Mouse (Mus musculus) spleen, adult 2 months (tissue): ENCODE data around the gene Nfkbiz. TPM values are rescaled to one million over a fixed set of nuclear protein-coding genes. Genes with fewer than 3 reads are reported as not detected.
A peak's percentile ranks its signal among the peaks of the same experiment; 100 is the strongest.

ENCODE experiments used
- DNase-seq, 2 experiments: peaks; one replicate each; pipeline versions ENCODE4 v3.0.0 to v3.0.0-alpha.2; 2012 to 2021; ENCODE audit warnings: low spot score in 2 of 2, low read depth in 1 of 2
- H3K27ac ChIP-seq: fragments of 200-500 bp; 2 replicates; pipeline ENCODE4 v1.5.1; 2012; ENCODE audit warnings: low read length, inconsistent platforms; ENCODE audit not compliant: insufficient read depth
- H3K27me3 ChIP-seq: fragments of 200-500 bp; 2 replicates; pipeline ENCODE4 v1.6.1; 2012; ENCODE audit warnings: mild to moderate bottlenecking, moderate library complexity, low read length, inconsistent platforms; ENCODE audit not compliant: control insufficient read depth, insufficient read depth
- H3K36me3 ChIP-seq: fragments of 200-500 bp; 2 replicates; pipeline ENCODE4 v1.6.1; 2012; ENCODE audit warnings: mild to moderate bottlenecking, low read length, inconsistent platforms; ENCODE audit not compliant: control insufficient read depth, insufficient read depth
- H3K4me1 ChIP-seq: fragments of 200-500 bp; 2 replicates; pipeline ENCODE4 v1.6.1; 2011; ENCODE audit warnings: inconsistent platforms; ENCODE audit not compliant: control insufficient read depth, insufficient read depth, insufficient read length
- H3K4me3 ChIP-seq: fragments of 200-500 bp; 2 replicates; pipeline ENCODE4 v1.5.1; 2011; ENCODE audit warnings: mild to moderate bottlenecking, inconsistent platforms; ENCODE audit not compliant: insufficient read depth, insufficient read length; ENCODE audit errors: extremely low read depth
- CTCF ChIP-seq: fragments of 200-500 bp; IDR thresholded peaks from 2 replicates; pipeline ENCODE4 v1.5.1; 2011; ENCODE audit warnings: mild to moderate bottlenecking, inconsistent platforms; ENCODE audit not compliant: insufficient read depth, insufficient read length, insufficient replicate concordance; ENCODE audit errors: extremely low read depth
- POLR2A ChIP-seq: fragments of 200-500 bp; IDR thresholded peaks from 2 replicates; pipeline ENCODE4 v1.6.1; 2011; ENCODE audit warnings: low read depth, low read length, inconsistent platforms
- whole genome bisulfite sequencing: fragments of 180-500 bp; shearing (Covaris S2); methylation state at CpG from one replicate; pipeline ENCODE4 v1.1.7; 2018; 5-methylcytosine and 5-hydroxymethylcytosine counted together
- polyA plus RNA-seq: library from polyadenylated mRNA; depleted of rRNA; stranded (reverse); fragments of >200 nt; gene quantifications from 2 replicates; pipeline ENCODE4 v1.2.3, GENCODE M21; 2012

Gene Nfkbiz
- polyA plus RNA-seq, 1 experiment, result 16.6 TPM

DNA sequence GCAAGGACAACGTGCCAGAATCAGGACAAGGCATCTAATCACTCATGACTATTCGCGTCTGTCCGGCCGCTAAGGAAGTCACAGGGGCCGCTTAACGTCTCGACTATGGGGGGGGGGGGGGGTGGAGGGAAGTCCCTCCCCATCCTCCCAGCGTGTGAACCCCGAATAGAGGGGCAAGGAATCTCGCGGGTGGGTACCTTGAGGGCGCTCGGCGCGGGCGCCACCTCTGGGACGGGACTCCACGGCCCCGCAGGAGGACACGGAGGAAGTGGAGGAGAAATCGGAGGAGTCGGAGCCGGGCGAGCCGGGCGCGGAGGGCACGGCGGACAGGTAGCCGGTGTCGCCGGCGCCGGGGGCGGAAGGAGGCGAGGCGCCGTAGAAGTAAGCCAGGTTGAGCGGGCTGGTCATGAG, 17.1 kb downstream of the Nfkbiz start:
- peak overlapping the region; percentile 86 for H3K4me3 ChIP-seq
- no peak for DNase-seq
- H3K27ac ChIP-seq, result peak overlapping the region; percentile 100
- H3K36me3 ChIP-seq, result peaks cover 17% of the 10 kb centered on the region
- no peaks in the 10 kb centered on the region for H3K27me3 ChIP-seq
- WGBS, result under 1% methylated on average over 40 of the region's 40 CpGs
- H3K4me1 ChIP-seq, result no peaks in the 10 kb centered on the region
- no peak for TF ChIP-seq CTCF
- TF ChIP-seq POLR2A, result no peak

DNA sequence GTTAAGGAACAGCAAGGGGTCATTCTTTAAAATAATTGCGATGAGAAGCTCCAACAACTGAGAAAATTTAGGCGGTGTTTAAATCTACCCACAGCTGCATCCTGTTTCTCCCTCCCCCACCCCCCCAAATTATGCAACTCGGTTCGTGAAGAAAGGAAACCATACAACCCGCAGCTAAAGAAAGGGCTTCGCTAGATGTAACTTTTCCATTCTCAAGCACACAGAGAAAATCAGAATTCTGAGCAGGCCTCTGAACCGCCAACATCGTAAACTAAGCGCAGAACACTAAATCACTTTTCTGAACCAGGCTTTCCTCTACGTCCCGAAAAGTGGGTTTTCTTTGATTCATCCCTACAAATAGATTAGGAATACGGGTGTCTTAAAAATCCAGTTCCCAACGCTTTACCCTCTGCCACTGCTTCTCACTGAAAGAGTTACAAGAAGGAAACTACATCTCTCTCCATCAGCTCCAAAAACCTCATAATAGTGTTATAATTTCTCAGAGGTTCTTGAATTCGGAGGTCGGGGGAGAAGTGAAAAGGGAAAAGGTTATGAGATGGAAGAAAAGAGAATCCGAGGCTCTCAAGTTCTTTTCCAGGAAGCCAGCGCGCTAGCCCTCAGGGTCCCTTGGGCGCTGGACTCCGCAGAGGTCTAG, 17.7 kb downstream of the Nfkbiz start:
- Histone ChIP-seq H3K4me1 (no peaks in the 10 kb centered on the region), H3K4me3 (peak overlapping the region; percentile 86), H3K27me3 (no peaks in the 10 kb centered on the region), H3K27ac (peak overlapping the region; percentile 100), H3K36me3 (peaks cover 22% of the 10 kb centered on the region)
- no peak for TF ChIP-seq CTCF
- TF ChIP-seq POLR2A, result peak; percentile 19; the same call in 1 of the 2 replicates
- DNase-seq, result peak in 1 of 2 experiments; percentile 80
- under 1% methylated on average over 20 of the region's 20 CpGs for WGBS

DNA sequence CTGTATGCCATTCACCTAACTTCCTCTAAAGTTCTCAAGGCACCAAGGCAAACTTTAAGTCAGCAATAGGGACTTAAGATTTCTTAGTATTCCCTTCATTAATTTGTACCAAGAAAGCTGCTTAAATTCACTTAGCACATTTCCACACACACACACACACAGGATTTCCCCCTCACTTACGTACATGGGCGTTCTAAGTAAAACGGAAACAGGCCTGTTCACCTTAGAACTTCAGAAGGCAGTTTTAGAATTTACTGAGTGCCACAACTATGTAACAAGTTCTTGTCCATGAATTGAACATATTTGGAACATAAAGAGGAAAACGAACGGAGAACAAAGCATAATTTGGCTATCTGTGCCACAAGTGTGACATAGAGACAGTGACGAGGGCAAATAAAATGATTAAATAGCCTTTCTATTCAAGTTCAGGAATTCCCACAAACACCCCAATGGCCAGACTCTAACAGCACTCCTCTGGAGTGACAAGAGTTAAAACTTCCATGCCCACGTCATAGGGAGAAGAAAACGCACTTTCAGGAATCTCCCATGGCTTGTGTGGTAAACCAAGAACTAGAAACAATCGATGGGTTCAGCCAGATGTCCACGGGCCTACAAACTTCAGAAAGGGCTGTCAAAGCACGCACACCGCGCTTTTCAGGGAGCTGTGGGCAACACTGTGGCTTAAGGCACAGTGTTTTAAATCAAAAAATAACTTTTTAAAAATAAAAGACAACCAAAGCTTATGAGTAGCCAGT, 18.4 kb downstream of the Nfkbiz start:
- H3K27me3 ChIP-seq, result no peaks in the 10 kb centered on the region
- H3K4me3 ChIP-seq, result peak overlapping the region; percentile 86
- TF ChIP-seq POLR2A, result no peak; the same call in 1 of the 2 replicates
- TF ChIP-seq CTCF, result no peak
- H3K4me1 ChIP-seq, result no peaks in the 10 kb centered on the region
- H3K27ac ChIP-seq, result peak overlapping the region; percentile 100
- 4% methylated on average over 13 of the region's 13 CpGs for WGBS
- peaks cover 29% of the 10 kb centered on the region for H3K36me3 ChIP-seq
- peak in 1 of 2 experiments; percentile 53 for DNase-seq

DNA sequence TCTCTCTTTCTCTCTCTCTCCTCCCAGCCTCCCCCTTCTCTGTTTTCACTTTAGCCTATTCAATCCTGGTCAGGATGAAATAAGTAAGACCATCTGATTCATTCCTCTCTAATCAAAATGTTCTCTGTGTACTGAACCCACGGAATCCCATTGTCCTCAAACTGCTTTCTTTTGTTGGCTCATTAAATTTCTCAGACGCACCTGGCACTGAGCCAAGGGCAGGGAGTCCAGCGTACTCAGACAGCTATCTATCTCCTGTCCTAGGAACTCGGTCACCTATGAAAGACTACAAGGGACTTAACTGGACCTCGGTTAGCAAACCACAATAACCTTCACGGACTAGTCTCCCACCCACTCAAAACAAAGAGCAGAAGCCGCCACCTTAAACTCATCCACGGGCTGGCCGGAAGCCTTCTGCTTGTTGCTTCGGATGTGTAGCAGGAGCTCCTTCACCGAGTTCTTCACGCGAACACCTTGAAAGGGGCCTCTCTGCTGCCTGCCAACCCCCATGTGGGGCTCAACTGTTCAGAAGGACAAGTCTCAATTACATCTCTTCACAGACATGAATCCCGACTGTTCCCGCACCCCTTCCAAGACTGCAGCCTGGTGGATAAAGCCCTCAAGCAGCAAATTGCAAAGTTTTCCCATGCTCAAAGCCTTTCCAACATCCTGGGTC, 19.4 kb downstream of the Nfkbiz start:
- TF ChIP-seq CTCF (no peak), POLR2A (no peak)
- Histone ChIP-seq H3K36me3 (peaks cover 37% of the 10 kb centered on the region), H3K27ac (peak overlapping the region; percentile 69), H3K4me1 (no peaks in the 10 kb centered on the region), H3K27me3 (no peaks in the 10 kb centered on the region), H3K4me3 (peak overlapping the region; percentile 86)
- WGBS, result 29% methylated on average over 15 of the region's 15 CpGs
- no peak for DNase-seq

DNA sequence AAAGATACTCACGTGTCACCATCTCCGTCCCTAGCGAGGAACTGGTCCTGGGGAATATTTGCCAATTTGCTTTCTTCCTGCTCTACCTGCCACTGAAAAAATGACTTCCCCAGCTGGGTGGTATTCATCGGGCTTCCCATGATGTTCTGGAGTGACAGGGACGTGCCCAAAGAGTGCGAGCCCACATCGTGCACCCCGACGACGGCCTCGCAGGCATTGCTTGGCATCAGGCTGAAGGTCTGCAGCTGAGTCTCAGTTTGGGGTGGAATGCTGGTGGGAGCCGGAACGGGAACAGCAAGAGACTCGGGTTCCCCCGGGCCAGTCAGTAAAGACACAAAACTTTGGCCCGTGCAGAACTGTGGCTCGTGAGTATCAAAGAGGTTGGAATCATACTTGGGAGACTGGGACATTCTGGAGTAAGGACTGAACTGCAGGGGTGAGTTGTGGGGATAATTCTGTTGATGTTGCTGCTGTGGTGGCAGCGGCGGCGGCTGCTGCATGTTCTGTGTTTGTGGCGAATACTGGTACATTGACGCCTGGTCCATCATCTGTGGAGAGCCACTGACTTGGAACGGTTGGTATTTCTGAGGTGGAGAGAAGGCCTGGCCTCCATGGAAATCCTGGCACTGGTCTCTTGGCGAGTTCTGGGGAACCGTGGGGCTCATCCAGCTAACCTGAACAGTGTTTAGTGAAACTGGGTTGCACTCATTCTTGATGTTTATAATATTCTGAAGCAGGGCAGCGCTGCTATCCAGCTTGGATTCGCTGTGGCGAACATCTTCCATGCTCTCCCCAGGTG, 20.8 kb downstream of the Nfkbiz start:
- H3K27ac ChIP-seq, result no peak overlapping the region
- no peak overlapping the region for H3K4me3 ChIP-seq
- H3K36me3 ChIP-seq, result peaks cover 48% of the 10 kb centered on the region
- 95% methylated on average over 28 of the region's 28 CpGs for WGBS
- no peaks in the 10 kb centered on the region for H3K4me1 ChIP-seq
- TF ChIP-seq POLR2A (no peak), CTCF (no peak)
- no peaks in the 10 kb centered on the region for H3K27me3 ChIP-seq
- DNase-seq, result no peak

DNA sequence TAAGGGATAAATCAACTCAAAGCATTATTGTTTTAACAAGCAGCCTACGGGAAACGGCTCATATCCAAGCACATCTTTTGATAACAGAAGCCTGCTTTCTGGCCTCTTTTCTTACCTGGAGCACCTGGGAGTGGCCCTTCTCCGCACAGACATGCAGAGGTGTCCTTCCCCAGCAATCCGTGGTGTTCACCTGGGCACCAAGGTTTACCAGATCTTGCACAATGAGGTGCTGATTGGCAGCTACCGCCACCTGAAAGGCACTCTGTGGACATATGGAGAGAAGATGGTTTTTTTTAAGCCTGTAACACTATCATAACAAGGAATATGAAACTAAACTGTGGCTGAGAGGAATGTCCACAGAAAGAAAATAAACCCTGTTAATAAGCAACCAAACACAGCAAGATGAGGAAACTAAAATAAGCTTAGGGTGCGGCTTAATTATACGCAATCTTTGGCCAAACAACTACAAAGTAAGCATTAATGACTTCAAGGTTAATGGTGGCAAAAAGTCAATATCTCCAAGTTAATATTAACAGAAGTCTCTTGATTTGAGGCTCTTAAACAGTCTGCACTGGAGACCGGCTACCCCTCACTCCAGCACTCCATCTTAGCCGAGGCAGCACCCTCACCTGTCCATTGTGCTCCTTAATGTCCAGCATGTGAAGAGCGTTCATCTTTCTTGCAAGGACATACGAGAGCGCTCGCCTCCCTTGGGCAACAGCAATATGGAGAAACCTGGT, 22.3 kb downstream of the Nfkbiz start:
- no peak overlapping the region for H3K27ac ChIP-seq
- no peak overlapping the region for H3K4me3 ChIP-seq
- TF ChIP-seq POLR2A (no peak), CTCF (no peak)
- WGBS, result 94% methylated on average over 13 of the region's 13 CpGs
- H3K27me3 ChIP-seq, result no peaks in the 10 kb centered on the region
- peaks cover 56% of the 10 kb centered on the region for H3K36me3 ChIP-seq
- H3K4me1 ChIP-seq, result no peaks in the 10 kb centered on the region
- no peak for DNase-seq
